Mouse (Mus musculus): Measurements from ENCODE around the gene Nlrc5. TPM values are rescaled to one million over a fixed set of nuclear protein-coding genes. Genes with fewer than 3 reads are reported as not detected.

Gene Nlrc5
- polyA plus RNA-seq, 1 experiment from 2014 or later: 0.47 TPM

- peak overlapping the region; percentile 70 for H3K4me2 ChIP-seq (ENCODE audit: low read depth, low read length)
- no peak for ATAC-seq (ENCODE audit: low read depth)
- no peaks in the 10 kb centered on the region for H3K36me3 ChIP-seq (ENCODE audit: control insufficient read depth, insufficient read depth)
- no peaks in the 10 kb centered on the region; the same call in 1 of the 2 replicates for H3K4me1 ChIP-seq (ENCODE audit: control insufficient read depth, low read depth, low read length)
- no peak overlapping the region for H3K27ac ChIP-seq (ENCODE audit: low read length)
- WGBS (ENCODE audit: insufficient replicate concordance): under 1% methylated on average over 33 of the region's 34 CpGs
- no peaks in the 10 kb centered on the region for H3K9me3 ChIP-seq (replicated peaks; ENCODE audit: control insufficient read depth, low read length)
- peaks cover 40% of the 10 kb centered on the region for H3K27me3 ChIP-seq (ENCODE audit: control insufficient read depth, insufficient read depth, low read depth, low read length)
- H3K9ac ChIP-seq (ENCODE audit: low read depth, low read length): peak overlapping the region; percentile 21; the same call in 1 of the 2 replicates
- H3K4me3 ChIP-seq (ENCODE audit: low read depth, low read length): peak overlapping the region; percentile 63
Observed at GRCm38 (mm10) chr8:94532525-94532872, 98.3 kb downstream of the Nlrc5 start.

- WGBS (ENCODE audit: insufficient replicate concordance): 1% methylated on average over 70 of the region's 81 CpGs
- Histone ChIP-seq H3K9ac (ENCODE audit: low read depth, low read length) (peak within 1 kb of the TSS; percentile 48), H3K4me3 (ENCODE audit: low read depth, low read length) (peak within 1 kb of the TSS; percentile 63), H3K36me3 (ENCODE audit: control insufficient read depth, insufficient read depth) (no peaks in the 10 kb centered on the region), H3K4me1 (ENCODE audit: control insufficient read depth, low read depth, low read length) (no peaks in the 10 kb centered on the region; the same call in 1 of the 2 replicates), H3K9me3 (replicated peaks; ENCODE audit: control insufficient read depth, low read length) (no peaks in the 10 kb centered on the region), H3K27ac (ENCODE audit: low read length) (no peak within 1 kb of the TSS), H3K27me3 (ENCODE audit: control insufficient read depth, insufficient read depth, low read depth, low read length) (peaks cover 40% of the 10 kb centered on the region), H3K4me2 (ENCODE audit: low read depth, low read length) (peak within 1 kb of the TSS; percentile 70)
- ATAC-seq (ENCODE audit: low read depth): peak; percentile 76
Observed at GRCm38 (mm10) chr8:94532873-94533671, 98.9 kb downstream of the Nlrc5 start, which contains the start of gene Cpne2. Gene Cpne2, plus strand, starts transcription at chr8:94532990.

GRCm38 (mm10) chr8:94534612-94535011 is 100.5 kb downstream of the Nlrc5 start:
- H3K4me1 ChIP-seq (ENCODE audit: control insufficient read depth, low read depth, low read length): no peaks in the 10 kb centered on the region; the same call in 1 of the 2 replicates
- no peak overlapping the region for H3K4me3 ChIP-seq (ENCODE audit: low read depth, low read length)
- peaks cover 40% of the 10 kb centered on the region for H3K27me3 ChIP-seq (ENCODE audit: control insufficient read depth, insufficient read depth, low read depth, low read length)
- no peaks in the 10 kb centered on the region for H3K36me3 ChIP-seq (ENCODE audit: control insufficient read depth, insufficient read depth)
- WGBS (ENCODE audit: insufficient replicate concordance): 43% methylated on average over 4 of the region's 4 CpGs
- H3K27ac ChIP-seq (ENCODE audit: low read length): no peak overlapping the region
- H3K4me2 ChIP-seq (ENCODE audit: low read depth, low read length): no peak overlapping the region
- no peak overlapping the region for H3K9ac ChIP-seq (ENCODE audit: low read depth, low read length)
- H3K9me3 ChIP-seq (replicated peaks; ENCODE audit: control insufficient read depth, low read length): no peaks in the 10 kb centered on the region
- ATAC-seq (ENCODE audit: low read depth): no peak

GRCm38 (mm10) chr8:94535631-94536030 is 101.5 kb downstream of the Nlrc5 start:
- no peak overlapping the region for H3K4me3 ChIP-seq (ENCODE audit: low read depth, low read length)
- H3K27me3 ChIP-seq (ENCODE audit: control insufficient read depth, insufficient read depth, low read depth, low read length): peaks cover 40% of the 10 kb centered on the region
- H3K9me3 ChIP-seq (replicated peaks; ENCODE audit: control insufficient read depth, low read length): no peaks in the 10 kb centered on the region
- no peaks in the 10 kb centered on the region for H3K36me3 ChIP-seq (ENCODE audit: control insufficient read depth, insufficient read depth)
- H3K4me2 ChIP-seq (ENCODE audit: low read depth, low read length): no peak overlapping the region
- H3K4me1 ChIP-seq (ENCODE audit: control insufficient read depth, low read depth, low read length): no peaks in the 10 kb centered on the region; the same call in 1 of the 2 replicates
- H3K27ac ChIP-seq (ENCODE audit: low read length): no peak overlapping the region
- ATAC-seq (ENCODE audit: low read depth): no peak
- H3K9ac ChIP-seq (ENCODE audit: low read depth, low read length): no peak overlapping the region
- WGBS (ENCODE audit: insufficient replicate concordance): 74% methylated on average over 7 of the region's 7 CpGs

GRCm38 (mm10) chr8:94537456-94537855 is 103.3 kb downstream of the Nlrc5 start:
- Histone ChIP-seq H3K4me2 (ENCODE audit: low read depth, low read length) (no peak overlapping the region), H3K4me3 (ENCODE audit: low read depth, low read length) (no peak overlapping the region), H3K9ac (ENCODE audit: low read depth, low read length) (no peak overlapping the region), H3K4me1 (ENCODE audit: control insufficient read depth, low read depth, low read length) (no peaks in the 10 kb centered on the region; the same call in 1 of the 2 replicates), H3K27me3 (ENCODE audit: control insufficient read depth, insufficient read depth, low read depth, low read length) (peaks cover 26% of the 10 kb centered on the region), H3K36me3 (ENCODE audit: control insufficient read depth, insufficient read depth) (no peaks in the 10 kb centered on the region), H3K27ac (ENCODE audit: low read length) (no peak overlapping the region), H3K9me3 (replicated peaks; ENCODE audit: control insufficient read depth, low read length) (no peaks in the 10 kb centered on the region)
- no peak for ATAC-seq (ENCODE audit: low read depth)
- 61% methylated on average over 2 of the region's 2 CpGs for WGBS (ENCODE audit: insufficient replicate concordance)

- Histone ChIP-seq H3K9me3 (replicated peaks; ENCODE audit: control insufficient read depth, low read length) (no peaks in the 10 kb centered on the region), H3K4me3 (ENCODE audit: low read depth, low read length) (no peak overlapping the region), H3K4me1 (ENCODE audit: control insufficient read depth, low read depth, low read length) (no peaks in the 10 kb centered on the region), H3K9ac (ENCODE audit: low read depth, low read length) (no peak overlapping the region), H3K36me3 (ENCODE audit: control insufficient read depth, insufficient read depth) (no peaks in the 10 kb centered on the region), H3K4me2 (ENCODE audit: low read depth, low read length) (no peak overlapping the region), H3K27ac (ENCODE audit: low read length) (no peak overlapping the region), H3K27me3 (ENCODE audit: control insufficient read depth, insufficient read depth, low read depth, low read length) (peaks cover under 1% of the 10 kb centered on the region)
- 77% methylated on average over 2 of the region's 2 CpGs for WGBS (ENCODE audit: insufficient replicate concordance)
- ATAC-seq (ENCODE audit: low read depth): no peak
Observed at GRCm38 (mm10) chr8:94540025-94540424, 105.9 kb downstream of the Nlrc5 start.

- no peaks in the 10 kb centered on the region for H3K27me3 ChIP-seq (ENCODE audit: control insufficient read depth, insufficient read depth, low read depth, low read length)
- ATAC-seq (ENCODE audit: low read depth): no peak
- no peaks in the 10 kb centered on the region for H3K36me3 ChIP-seq (ENCODE audit: control insufficient read depth, insufficient read depth)
- WGBS (ENCODE audit: insufficient replicate concordance): 42% methylated on average over 17 of the region's 18 CpGs
- H3K27ac ChIP-seq (ENCODE audit: low read length): no peak overlapping the region
- no peak overlapping the region for H3K4me3 ChIP-seq (ENCODE audit: low read depth, low read length)
- H3K4me1 ChIP-seq (ENCODE audit: control insufficient read depth, low read depth, low read length): no peaks in the 10 kb centered on the region
- H3K9me3 ChIP-seq (replicated peaks; ENCODE audit: control insufficient read depth, low read length): no peaks in the 10 kb centered on the region
- H3K9ac ChIP-seq (ENCODE audit: low read depth, low read length): no peak overlapping the region
- H3K4me2 ChIP-seq (ENCODE audit: low read depth, low read length): no peak overlapping the region
Observed at GRCm38 (mm10) chr8:94540889-94541795, 107.0 kb downstream of the Nlrc5 start.

- no peaks in the 10 kb centered on the region for H3K4me1 ChIP-seq (ENCODE audit: control insufficient read depth, low read depth, low read length)
- ATAC-seq (ENCODE audit: low read depth): no peak
- WGBS (ENCODE audit: insufficient replicate concordance): 55% methylated on average over 8 of the region's 8 CpGs
Observed at GRCm38 (mm10) chr8:94543981-94544380, 109.8 kb downstream of the Nlrc5 start.

More at GRCm38 (mm10) chr8:94543981-94544380, 109.8 kb downstream of the Nlrc5 start:
- H3K4me2 ChIP-seq (ENCODE audit: low read depth, low read length): no peak overlapping the region
- no peaks in the 10 kb centered on the region for H3K9me3 ChIP-seq (replicated peaks; ENCODE audit: control insufficient read depth, low read length)
- H3K27me3 ChIP-seq (ENCODE audit: control insufficient read depth, insufficient read depth, low read depth, low read length): no peaks in the 10 kb centered on the region
- no peak overlapping the region for H3K4me3 ChIP-seq (ENCODE audit: low read depth, low read length)
- no peak overlapping the region for H3K9ac ChIP-seq (ENCODE audit: low read depth, low read length)
- no peak overlapping the region for H3K27ac ChIP-seq (ENCODE audit: low read length)
- H3K36me3 ChIP-seq (ENCODE audit: control insufficient read depth, insufficient read depth): no peaks in the 10 kb centered on the region
